Mouse (Mus musculus): ENCODE data around the gene Smap1. TPM values are rescaled to one million over a fixed set of nuclear protein-coding genes. Genes with fewer than 3 reads are reported as not detected.
A peak's percentile ranks its signal among the peaks of the same experiment; 100 is the strongest.

Gene Smap1
- polyA plus RNA-seq, 2 experiments = 27.4 to 29.0 TPM

- no peaks in the 10 kb centered on the region for H3K36me3 ChIP-seq (replicated peaks; ENCODE audit: control insufficient read depth, insufficient read depth, low read depth)
- TF ChIP-seq CTCF (IDR thresholded peaks at IDR 0.05; ENCODE audit: low read depth) (no peak), EP300 (IDR thresholded peaks at IDR 0.05; ENCODE audit: low read depth) (no peak)
- H3K9me3 ChIP-seq (ENCODE audit: control insufficient read depth, low read length) = no peaks in the 10 kb centered on the region
- H3K4me1 ChIP-seq (replicated peaks; ENCODE audit: control insufficient read depth in 2 of 2, insufficient read depth in 2 of 2, low read length in 1 of 2) = peaks cover 12 to 19% of the 10 kb centered on the region in 2 experiments
- no peak overlapping the region for H3K27ac ChIP-seq
- no peak overlapping the region for H3K4me2 ChIP-seq (ENCODE audit: low read depth)
- no peak for ATAC-seq (ENCODE audit: insufficient read depth)
- no peaks in the 10 kb centered on the region for H3K27me3 ChIP-seq (ENCODE audit: control insufficient read depth, insufficient read depth, low read length)
- WGBS (ENCODE audit: insufficient replicate concordance) = 45% methylated on average over 2 of the region's 2 CpGs
- DNase-seq (ENCODE audit: low read depth in 3 of 3, low spot score in 3 of 3) = no peak
- H3K9ac ChIP-seq (replicated peaks) = no peak overlapping the region
- no peak overlapping the region for H3K4me3 ChIP-seq (ENCODE audit: insufficient read depth in 1 of 2, low read depth in 2 of 2, low read length in 2 of 2)
These were observed 19.4 kb downstream of the Smap1 start for GRCm38 (mm10) chr1:23902736-23903135.

GRCm38 (mm10) chr1:23899647-23900020, 22.5 kb downstream of the Smap1 start:
- H3K4me3 ChIP-seq (ENCODE audit: insufficient read depth in 1 of 2, low read depth in 2 of 2, low read length in 2 of 2) = no peak overlapping the region
- peak overlapping the region; percentile 43 for H3K4me2 ChIP-seq (ENCODE audit: low read depth)
- peak; percentile 73 to 77 (median 74) for DNase-seq (ENCODE audit: low read depth in 3 of 3, low spot score in 3 of 3)
- no peak for TF ChIP-seq CTCF (IDR thresholded peaks at IDR 0.05; ENCODE audit: low read depth)
- no peak for TF ChIP-seq EP300 (IDR thresholded peaks at IDR 0.05; ENCODE audit: low read depth)
- H3K36me3 ChIP-seq (replicated peaks; ENCODE audit: control insufficient read depth, insufficient read depth, low read depth) = no peaks in the 10 kb centered on the region
- no peak overlapping the region for H3K9ac ChIP-seq (replicated peaks)
- peaks cover 12 to 21% of the 10 kb centered on the region in 2 experiments for H3K4me1 ChIP-seq (replicated peaks; ENCODE audit: control insufficient read depth in 2 of 2, insufficient read depth in 2 of 2, low read length in 1 of 2)
- ATAC-seq (ENCODE audit: insufficient read depth) = peak; percentile 86
- no peaks in the 10 kb centered on the region for H3K9me3 ChIP-seq (ENCODE audit: control insufficient read depth, low read length)
- no peaks in the 10 kb centered on the region for H3K27me3 ChIP-seq (ENCODE audit: control insufficient read depth, insufficient read depth, low read length)
- WGBS (ENCODE audit: insufficient replicate concordance) = 10% methylated on average over 5 of the region's 5 CpGs
- no peak overlapping the region; the same call in 1 of the 2 replicates for H3K27ac ChIP-seq

- peak; percentile 41; the same call in 1 of the 2 replicates for ATAC-seq (ENCODE audit: insufficient read depth)
These were observed 23.0 kb downstream of the Smap1 start for GRCm38 (mm10) chr1:23899020-23899646.

GRCm38 (mm10) chr1:23892072-23892471, 30.0 kb downstream of the Smap1 start:
- Histone ChIP-seq H3K36me3 (replicated peaks; ENCODE audit: control insufficient read depth, insufficient read depth, low read depth) (no peaks in the 10 kb centered on the region), H3K4me1 (replicated peaks; ENCODE audit: control insufficient read depth in 2 of 2, insufficient read depth in 2 of 2, low read length in 1 of 2) (0 out of 4 replicates have a peak, but pooled peaks cover 0 to under 1% of the 10 kb centered on the region in 2 experiments), H3K4me2 (ENCODE audit: low read depth) (no peak overlapping the region), H3K27me3 (ENCODE audit: control insufficient read depth, insufficient read depth, low read length) (no peaks in the 10 kb centered on the region), H3K9ac (replicated peaks) (no peak overlapping the region), H3K4me3 (ENCODE audit: insufficient read depth in 1 of 2, low read depth in 2 of 2, low read length in 2 of 2) (no peak overlapping the region), H3K27ac (no peak overlapping the region), H3K9me3 (ENCODE audit: control insufficient read depth, low read length) (no peaks in the 10 kb centered on the region)
- ATAC-seq (ENCODE audit: insufficient read depth) = no peak
- 74% methylated on average over 1 of the region's 1 CpGs for WGBS (ENCODE audit: insufficient replicate concordance)
- no peak for DNase-seq (ENCODE audit: low read depth in 3 of 3, low spot score in 3 of 3)
- TF ChIP-seq CTCF (IDR thresholded peaks at IDR 0.05; ENCODE audit: low read depth) = no peak
- no peak for TF ChIP-seq EP300 (IDR thresholded peaks at IDR 0.05; ENCODE audit: low read depth)

More at GRCm38 (mm10) chr1:23899020-23899646, 23.0 kb downstream of the Smap1 start:
- no peak overlapping the region; the same call in 1 of the 2 replicates for H3K27ac ChIP-seq
- DNase-seq (ENCODE audit: low read depth in 3 of 3, low spot score in 3 of 3) = no peak
- no peaks in the 10 kb centered on the region for H3K27me3 ChIP-seq (ENCODE audit: control insufficient read depth, insufficient read depth, low read length)
- peaks cover 12 to 21% of the 10 kb centered on the region in 2 experiments for H3K4me1 ChIP-seq (replicated peaks; ENCODE audit: control insufficient read depth in 2 of 2, insufficient read depth in 2 of 2, low read length in 1 of 2)
- peak overlapping the region; percentile 43 for H3K4me2 ChIP-seq (ENCODE audit: low read depth)
- TF ChIP-seq CTCF (IDR thresholded peaks at IDR 0.05; ENCODE audit: low read depth) = no peak
- TF ChIP-seq EP300 (IDR thresholded peaks at IDR 0.05; ENCODE audit: low read depth) = no peak
- 28% methylated on average over 3 of the region's 3 CpGs for WGBS (ENCODE audit: insufficient replicate concordance)
- no peaks in the 10 kb centered on the region for H3K36me3 ChIP-seq (replicated peaks; ENCODE audit: control insufficient read depth, insufficient read depth, low read depth)
- no peaks in the 10 kb centered on the region for H3K9me3 ChIP-seq (ENCODE audit: control insufficient read depth, low read length)
- H3K4me3 ChIP-seq (ENCODE audit: insufficient read depth in 1 of 2, low read depth in 2 of 2, low read length in 2 of 2) = no peak overlapping the region
- no peak overlapping the region for H3K9ac ChIP-seq (replicated peaks)

GRCm38 (mm10) chr1:23884914-23885313, 37.2 kb downstream of the Smap1 start:
- DNase-seq (ENCODE audit: low read depth in 3 of 3, low spot score in 3 of 3) (no peak), ATAC-seq (ENCODE audit: insufficient read depth) (no peak)
- Histone ChIP-seq H3K9me3 (ENCODE audit: control insufficient read depth, low read length) (no peaks in the 10 kb centered on the region), H3K4me1 (replicated peaks; ENCODE audit: control insufficient read depth in 2 of 2, insufficient read depth in 2 of 2, low read length in 1 of 2) (peaks cover 3 to 4% of the 10 kb centered on the region in 2 experiments; a peak in 2 of 4 replicates), H3K9ac (replicated peaks) (no peak overlapping the region), H3K4me3 (ENCODE audit: insufficient read depth in 1 of 2, low read depth in 2 of 2, low read length in 2 of 2) (no peak overlapping the region), H3K27ac (no peak overlapping the region), H3K4me2 (ENCODE audit: low read depth) (no peak overlapping the region), H3K27me3 (ENCODE audit: control insufficient read depth, insufficient read depth, low read length) (no peaks in the 10 kb centered on the region), H3K36me3 (replicated peaks; ENCODE audit: control insufficient read depth, insufficient read depth, low read depth) (no peaks in the 10 kb centered on the region)
- 89% methylated on average over 7 of the region's 7 CpGs for WGBS (ENCODE audit: insufficient replicate concordance)
- TF ChIP-seq EP300 (IDR thresholded peaks at IDR 0.05; ENCODE audit: low read depth) (no peak), CTCF (IDR thresholded peaks at IDR 0.05; ENCODE audit: low read depth) (no peak)
